Mouse (Mus musculus) lung, embryonic 14.5 days (tissue): Measurements from ENCODE around the gene Hhex. TPM values are rescaled to one million over a fixed set of nuclear protein-coding genes. Genes with fewer than 3 reads are reported as not detected.

Experiments
- ATAC-seq: fragments of 200-750 bp; cut with Nextera tagmentation; 2 replicates; pipeline ENCODE4 v1.8.0; 2017; ENCODE audit warnings: mild to moderate bottlenecking, moderate TSS enrichment, moderate library complexity; ENCODE audit not compliant: insufficient read depth
- DNase-seq: peaks from one replicate; pipeline ENCODE4 v3.0.0-alpha.2; 2015
- H3K27ac ChIP-seq: fragments of 300-500 bp; sonication (generic); 2 replicates; pipeline ENCODE4 v1.5.1; 2014; ENCODE audit warnings: low read depth, mild to moderate bottlenecking, moderate library complexity
- H3K27me3 ChIP-seq: fragments of 300-500 bp; sonication (generic); 2 replicates; pipeline ENCODE4 v1.6.1; 2014; ENCODE audit warnings: low read length, control low read depth; ENCODE audit not compliant: insufficient read depth
- H3K36me3 ChIP-seq: fragments of 300-500 bp; sonication (generic); 2 replicates; pipeline ENCODE4 v1.6.1; 2014; ENCODE audit warnings: control low read depth; ENCODE audit not compliant: insufficient read depth
- H3K4me1 ChIP-seq: fragments of 300-500 bp; sonication (generic); 2 replicates; pipeline ENCODE4 v1.6.1; 2014; ENCODE audit warnings: antibody characterized with exemption, control low read depth; ENCODE audit not compliant: insufficient read depth
- H3K4me2 ChIP-seq: fragments of 300-500 bp; sonication (generic); 2 replicates; pipeline ENCODE4 v1.6.1; 2014; ENCODE audit warnings: mild to moderate bottlenecking
- H3K4me3 ChIP-seq: fragments of 300-500 bp; sonication (generic); 2 replicates; pipeline ENCODE4 v1.5.1; 2014; ENCODE audit warnings: low read depth, low read length
- H3K9ac ChIP-seq: fragments of 300-500 bp; sonication (generic); 2 replicates; pipeline ENCODE4 v1.6.1; 2014
- H3K9me3 ChIP-seq: fragments of 300-500 bp; sonication (generic); 2 replicates; pipeline ENCODE4 v1.6.1; 2016; ENCODE audit warnings: low read depth, low read length, control low read depth
- CTCF ChIP-seq: IDR thresholded peaks from 2 replicates; pipeline ENCODE4 v1.5.1; 2016; ENCODE audit warnings: antibody characterized with exemption, low read depth
- whole genome bisulfite sequencing: fragments of 180-500 bp; shearing (Covaris S2); extraction: QIAGEN DNeasy Blood & Tissue Kit; methylation state at CpG from one replicate; pipeline ENCODE4 v1.1.7; 2014; 5-methylcytosine and 5-hydroxymethylcytosine counted together
- polyA plus RNA-seq: library from polyadenylated mRNA; unstranded; fragments of >200 nt; fragmentation: Nextera tagmentation; extraction: Ambion mirVana; gene quantifications from 2 replicates; pipeline ENCODE4 v1.2.1, GENCODE M21; 2014

Hhex gene
- polyA plus RNA-seq, 1 experiment from 2014 or later: 28.1 TPM

GRCm38 (mm10) chr19:37488608-37489262 is 54.1 kb downstream of the Hhex start:
- Histone ChIP-seq H3K36me3 (no peaks in the 10 kb centered on the region), H3K27ac (no peak overlapping the region), H3K9me3 (no peaks in the 10 kb centered on the region), H3K4me2 (no peak overlapping the region), H3K9ac (no peak overlapping the region), H3K4me1 (no peaks in the 10 kb centered on the region), H3K27me3 (no peaks in the 10 kb centered on the region; the same call in 1 of the 2 replicates), H3K4me3 (no peak overlapping the region)
- TF ChIP-seq CTCF: no peak
- DNase-seq (peak; percentile 47), ATAC-seq (no peak)
- WGBS: 57% methylated on average over 7 of the region's 7 CpGs

Other genes with a start within 250 kb of the Hhex start
- gene March5, start 227.3 kb upstream of the Hhex start, polyA plus RNA-seq: 113 and 114 TPM in 2 replicates
- 0.63 and 0.95 TPM in 2 replicates for gene Cpeb3, start 226.2 kb upstream of the Hhex start, polyA plus RNA-seq
- 42.3 and 51.3 TPM in 2 replicates for gene Ide, start 97.0 kb upstream of the Hhex start, polyA plus RNA-seq
- gene Kif11, start 58.4 kb upstream of the Hhex start, polyA plus RNA-seq: 87.4 and 87.5 TPM in 2 replicates
- 11.6 and 13.2 TPM in 2 replicates for gene Exoc6, start 115.6 kb downstream of the Hhex start, polyA plus RNA-seq